10 mouse cellular contexts compared by ENCODE assay signal in the genomic region with DNA sequence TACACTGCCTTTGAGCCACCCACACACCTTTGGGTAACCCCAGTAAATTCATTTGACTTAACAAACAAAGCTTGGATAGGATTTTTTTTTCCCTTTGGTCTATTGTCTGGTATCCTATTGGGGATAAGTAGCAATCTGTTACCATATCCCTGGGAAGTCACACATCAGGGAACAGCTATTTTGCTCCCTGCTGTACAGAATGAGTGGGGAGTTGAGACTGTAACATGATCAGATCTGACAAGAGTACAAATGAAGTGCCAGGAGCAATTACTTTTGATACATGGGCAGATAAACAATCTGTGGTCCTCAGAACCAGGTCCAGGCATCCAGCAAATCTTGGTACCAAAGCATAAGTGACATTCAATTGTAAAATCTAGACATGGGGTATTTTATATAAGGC.
"Had no signal": no experiment of that assay in that cellular context is flagged by ENCODE, and none has a peak within 500 bp of the region (broad histone marks: within the 10 kb centered on the region; RNA-seq: fewer than 3 reads in every experiment).

No protein-coding gene starts in this region.

- H3K9me3 ChIP-seq: limb, embryonic 15.5 days; liver, embryonic 12.5 days; lung, embryonic 15.5 days; midbrain, embryonic 13.5 days; neural tube, embryonic 12.5 days had no signal

- H3K9ac ChIP-seq: limb, embryonic 15.5 days; liver, embryonic 12.5 days; lung, embryonic 15.5 days; midbrain, embryonic 13.5 days; neural tube, embryonic 12.5 days had no signal

- ATAC-seq: intestine, embryonic 16.5 days; liver, embryonic 12.5 days; midbrain, embryonic 13.5 days had no signal

- H3K4me2 ChIP-seq: limb, embryonic 15.5 days; liver, embryonic 12.5 days; lung, embryonic 15.5 days; midbrain, embryonic 13.5 days; neural tube, embryonic 12.5 days had no signal

- H3K4me3 ChIP-seq: limb, embryonic 15.5 days; liver, embryonic 12.5 days; lung, embryonic 15.5 days; midbrain, embryonic 13.5 days; neural tube, embryonic 12.5 days had no signal

- H3K27me3 ChIP-seq: limb, embryonic 15.5 days; liver, embryonic 12.5 days; lung, embryonic 15.5 days; midbrain, embryonic 13.5 days; neural tube, embryonic 12.5 days had no signal

- H3K27ac ChIP-seq: limb, embryonic 15.5 days; liver, embryonic 12.5 days; lung, embryonic 15.5 days; midbrain, embryonic 13.5 days; neural tube, embryonic 12.5 days had no signal

- H3K4me1 ChIP-seq: limb, embryonic 15.5 days; liver, embryonic 12.5 days; lung, embryonic 15.5 days; midbrain, embryonic 13.5 days; neural tube, embryonic 12.5 days had no signal

- H3K36me3 ChIP-seq: limb, embryonic 15.5 days; liver, embryonic 12.5 days; lung, embryonic 15.5 days; midbrain, embryonic 13.5 days; neural tube, embryonic 12.5 days had no signal

- DNase-seq: kidney, adult 9 months; right cerebral cortex, adult 18-20 months; right cerebral cortex, postnatal 25 days; thymus, postnatal 36 days had no signal
